Mouse (Mus musculus) right cerebral cortex, adult 2 months (tissue): ENCODE measurements at regions not wholly inside any gene's neighbourhood (a gene's known extent, or its start where the extent isn't known, plus 50 kb on each side); places are given as distances from the start of the nearest gene placed in this dataset.

Source experiments
- DNase-seq, 2 experiments: peaks; one replicate each; pipeline ENCODE4 v3.0.0; 2021 to 2022; ENCODE audit warnings: low spot score in 2 of 2

DNA sequence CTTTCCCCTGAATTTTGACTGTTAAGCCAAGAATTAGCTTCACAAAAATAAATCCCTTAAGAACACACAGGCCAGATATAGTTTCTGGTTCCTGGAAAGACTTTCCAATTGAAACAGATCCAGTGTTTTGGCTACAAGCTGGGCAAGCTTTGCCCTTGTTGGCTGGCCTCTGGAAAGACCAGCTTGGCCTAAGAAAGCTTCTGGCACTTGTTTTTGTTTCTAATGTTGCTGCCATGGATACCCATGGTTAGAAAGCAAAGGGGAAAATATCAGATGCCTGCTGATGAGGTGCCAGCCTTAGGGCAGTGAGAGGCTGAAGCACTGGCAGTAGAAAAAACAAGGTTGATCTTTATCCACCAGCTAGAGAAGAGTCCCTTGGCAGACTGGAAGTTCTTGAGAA lies 228.2 kb downstream of the Klhl13 start:
- DNase-seq = no peak

DNA sequence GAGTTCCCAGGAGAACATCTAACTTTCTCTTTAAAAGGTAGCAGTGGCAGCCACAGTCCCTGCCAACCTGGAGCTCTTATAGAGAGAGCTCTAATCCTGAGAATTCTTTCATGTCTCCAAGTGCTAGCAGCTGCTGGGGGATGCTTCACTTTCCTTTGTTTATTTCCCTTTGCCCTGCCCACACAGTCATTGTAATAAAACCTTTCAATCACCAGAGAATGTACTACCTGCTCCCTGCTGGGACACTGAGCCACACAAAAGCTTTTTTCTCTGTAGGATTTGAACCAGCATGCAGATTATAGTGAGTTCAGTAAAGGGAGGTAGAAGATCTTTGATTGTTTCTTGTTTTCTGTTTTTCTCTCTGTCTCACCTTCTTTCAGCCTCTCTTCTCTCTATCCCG lies 269.0 kb downstream of the Klhl13 start:
- DNase-seq = no peak

DNA sequence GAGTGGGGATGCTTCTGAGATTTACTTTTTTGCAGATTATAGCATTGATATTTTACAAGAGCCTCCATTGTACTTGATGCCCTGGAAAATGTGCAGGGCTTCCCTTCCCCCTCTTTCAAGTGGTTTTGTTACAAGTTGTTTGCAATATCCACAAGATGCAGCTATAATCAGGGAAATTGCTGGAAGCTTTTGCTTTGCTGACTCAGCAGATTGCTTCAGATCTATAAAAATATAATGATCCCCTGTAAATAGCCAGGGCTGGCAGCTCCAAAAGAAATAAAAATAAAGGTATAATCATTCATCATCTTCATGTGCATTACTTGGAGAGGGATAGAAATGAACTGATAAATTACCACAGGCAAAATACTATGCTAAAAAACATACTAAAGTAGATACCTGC lies 272.1 kb downstream of the Klhl13 start:
- DNase-seq = no peak

DNA sequence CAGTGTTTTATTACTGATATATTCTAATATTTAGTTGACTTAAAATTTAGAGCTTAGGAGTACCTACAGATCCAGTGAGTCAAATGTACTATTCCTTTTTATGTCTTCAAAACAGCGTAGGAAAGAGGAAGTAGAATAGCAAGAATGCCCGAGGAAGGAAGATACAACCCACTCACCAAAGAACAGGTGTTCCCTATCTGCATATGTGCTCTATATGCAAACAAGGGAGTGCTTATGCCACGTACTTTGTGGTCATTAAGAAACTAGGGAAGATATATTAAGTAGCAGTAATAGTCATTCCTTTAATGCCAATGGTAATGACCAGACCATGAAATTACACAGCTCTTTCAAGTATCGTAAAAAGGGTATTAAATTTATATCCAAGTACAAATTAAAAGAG lies 298.4 kb downstream of the Klhl13 start:
- DNase-seq = no peak

DNA sequence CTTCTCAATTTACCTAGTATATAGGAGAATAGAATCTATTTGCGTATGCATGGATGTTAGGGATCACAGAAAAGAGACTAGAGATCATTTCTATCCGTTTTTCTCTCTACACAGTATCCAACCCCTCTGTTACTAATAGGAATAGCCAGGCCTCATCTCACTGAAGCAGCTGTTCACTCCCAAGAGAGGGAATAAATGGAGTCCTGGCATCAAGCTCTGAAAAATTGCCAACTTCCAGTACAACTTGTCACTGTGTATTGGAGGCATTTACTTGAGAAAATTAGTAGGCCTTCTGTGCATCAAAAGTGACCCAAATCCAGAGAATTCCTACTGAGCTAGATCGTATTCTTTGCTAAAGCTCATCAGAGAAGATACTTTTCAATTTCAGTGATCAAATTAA lies 337.3 kb downstream of the Klhl13 start:
- DNase-seq = peak in 1 of 2 experiments; percentile 4

DNA sequence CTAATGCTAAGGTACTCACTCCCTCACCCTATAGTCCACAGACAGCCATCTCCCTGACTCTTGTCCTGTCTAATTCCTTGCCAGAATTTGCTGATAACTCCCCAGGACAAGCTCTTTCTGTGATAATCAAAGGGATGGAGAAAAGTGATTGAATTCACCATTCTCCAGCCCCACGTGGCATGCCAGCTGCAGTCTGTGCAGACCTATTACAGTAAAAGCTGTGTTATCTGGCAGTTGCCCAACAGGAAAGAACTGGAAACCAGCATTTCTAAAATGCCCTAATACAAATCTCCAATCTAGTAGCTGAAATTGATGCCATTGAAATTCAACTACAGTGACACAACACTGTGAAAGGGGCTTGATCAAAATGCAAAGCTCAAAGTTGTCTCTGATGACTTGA lies 349.3 kb downstream of the Klhl13 start:
- no peak for DNase-seq

DNA sequence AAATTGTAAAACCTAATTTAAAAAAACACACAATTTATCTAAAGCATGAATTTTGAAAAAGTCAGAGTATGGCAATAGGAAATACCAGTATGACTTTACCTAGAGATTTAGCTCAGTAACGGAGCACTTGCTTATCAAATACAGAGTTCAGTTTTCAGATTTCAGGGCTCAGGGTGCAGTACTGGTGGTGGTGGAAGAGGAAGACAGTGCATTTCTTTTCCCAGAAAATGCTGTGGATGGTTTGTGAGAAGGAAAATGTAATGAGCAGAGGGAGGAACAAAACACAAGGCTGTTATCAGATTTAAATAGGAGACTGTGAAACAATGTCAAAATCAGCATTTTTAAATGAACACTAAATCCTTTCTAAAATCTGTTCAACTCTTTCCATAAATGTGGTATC lies 349.8 kb downstream of the Klhl13 start:
- DNase-seq = no peak
